Mouse (Mus musculus) heart, adult 8-10 months (tissue): Measurements from ENCODE around the gene Ldah. TPM values are rescaled to one million over a fixed set of nuclear protein-coding genes. Genes with fewer than 3 reads are reported as not detected.
"Not testable (repeated sequence)": the region's sequence is repeated elsewhere in the genome, so short reads cannot be mapped to it uniquely, and the experiment has no call there.

Experiments used
- DNase-seq: peaks from one replicate; pipeline ENCODE4 v3.0.0; 2022; ENCODE audit warnings: low spot score
- total RNA-seq, 4 experiments: library from RNA; stranded (reverse); gene quantifications; 2 replicates each; pipeline ENCODE4 v1.2.4; 2022

Gene Ldah
- 10 to 100 TPM; 22.5 to 30.8 (median 28.1) TPM for total RNA-seq

GRCm38 (mm10) chr12:8207978-8208403 is at the start of gene Ldah:
TSS of gene Ldah (plus strand) at chr12:8208107.
- peak; percentile 85 for DNase-seq

GRCm38 (mm10) chr12:8167743-8168142 is 40.2 kb upstream of the Ldah start:
- DNase-seq = no peak

GRCm38 (mm10) chr12:8180921-8181320 is 27.0 kb upstream of the Ldah start:
- no peak for DNase-seq

GRCm38 (mm10) chr12:8181744-8182143 is 26.2 kb upstream of the Ldah start:
- no peak for DNase-seq

GRCm38 (mm10) chr12:8184518-8184917 is 23.4 kb upstream of the Ldah start:
- no peak for DNase-seq

- no peak for DNase-seq
These were observed 19.7 kb upstream of the Ldah start for GRCm38 (mm10) chr12:8188161-8188560.

- not testable (repeated sequence) for DNase-seq
These were observed 18.9 kb upstream of the Ldah start for GRCm38 (mm10) chr12:8188796-8189535.

GRCm38 (mm10) chr12:8189722-8190121 is 18.2 kb upstream of the Ldah start:
- no peak for DNase-seq

GRCm38 (mm10) chr12:8205721-8206120 is 2.2 kb upstream of the Ldah start:
- no peak for DNase-seq

- no peak for DNase-seq
These were observed 329 bp upstream of the Ldah start for GRCm38 (mm10) chr12:8207578-8207977.

- no peak for DNase-seq
These were observed 8.7 kb downstream of the Ldah start for GRCm38 (mm10) chr12:8216392-8217280.

GRCm38 (mm10) chr12:8223036-8223435 is 15.1 kb downstream of the Ldah start:
- DNase-seq = no peak

GRCm38 (mm10) chr12:8231101-8231500 is 23.2 kb downstream of the Ldah start:
- no peak for DNase-seq

- no peak for DNase-seq
These were observed 24.8 kb downstream of the Ldah start for GRCm38 (mm10) chr12:8232679-8233078.

GRCm38 (mm10) chr12:8242181-8242580 is 34.3 kb downstream of the Ldah start:
- DNase-seq = no peak

- no peak for DNase-seq
These were observed 36.8 kb downstream of the Ldah start for GRCm38 (mm10) chr12:8244746-8245145.

- no peak for DNase-seq
These were observed 52.4 kb downstream of the Ldah start for GRCm38 (mm10) chr12:8260297-8260696.

- DNase-seq = no peak
These were observed 58.4 kb downstream of the Ldah start for GRCm38 (mm10) chr12:8266311-8266710.

GRCm38 (mm10) chr12:8269627-8270026 is 61.7 kb downstream of the Ldah start:
- DNase-seq = no peak

GRCm38 (mm10) chr12:8271405-8271804 is 63.5 kb downstream of the Ldah start:
- DNase-seq = no peak

GRCm38 (mm10) chr12:8273471-8274171 is 65.7 kb downstream of the Ldah start:
- no peak for DNase-seq

- no peak for DNase-seq
These were observed 67.5 kb downstream of the Ldah start for GRCm38 (mm10) chr12:8275424-8275823.
